Mouse (Mus musculus): ENCODE results near the gene Ptgir. TPM values are rescaled to one million over a fixed set of nuclear protein-coding genes. Genes with fewer than 3 reads are reported as not detected.

Ptgir gene
- polyA plus RNA-seq, 1 experiment: 0.11 TPM

DNA sequence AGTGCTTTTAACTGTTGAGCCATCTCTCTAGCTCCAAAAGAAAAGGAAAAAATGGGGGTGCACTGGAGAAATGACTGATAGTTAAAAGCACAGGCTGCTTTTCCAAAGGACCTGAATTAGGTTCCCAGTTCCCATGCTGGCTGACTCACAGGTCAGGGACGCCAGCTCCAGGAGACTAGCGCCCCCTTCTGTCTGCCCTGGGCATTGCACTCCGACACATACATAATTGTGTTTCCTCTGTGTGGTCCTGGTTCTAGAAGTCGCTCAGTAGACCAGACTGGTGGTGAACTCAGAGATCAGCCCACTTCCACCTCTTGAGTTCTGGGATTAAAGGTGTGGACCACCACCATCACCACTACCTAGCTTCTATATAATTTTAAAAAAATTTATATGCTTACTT, 31.0 kb downstream of the Ptgir start:
- H3K4me3 ChIP-seq (replicated peaks; ENCODE audit: insufficient read depth, low read depth, low read length): no peak overlapping the region
- H3K27ac ChIP-seq (ENCODE audit: insufficient read depth, low read length): no peak overlapping the region
- peak; percentile 39; the same call in 1 of the 2 replicates for TF ChIP-seq CTCF (IDR thresholded peaks at IDR 0.05; ENCODE audit: borderline replicate concordance, insufficient read depth, low read depth, low read length)
- TF ChIP-seq POLR2A (IDR thresholded peaks at IDR 0.05; ENCODE audit: borderline replicate concordance, insufficient read depth, low read length): no peak
- H3K4me1 ChIP-seq (ENCODE audit: control insufficient read depth, insufficient read depth, low read length): peaks cover 4% of the 10 kb centered on the region
- DNase-seq: peak in 1 of 2 experiments; percentile 37
- H3K27me3 ChIP-seq (ENCODE audit: control insufficient read depth, insufficient read depth, low read length): no peaks in the 10 kb centered on the region
- 51% methylated on average over 4 of the region's 4 CpGs for WGBS

DNA sequence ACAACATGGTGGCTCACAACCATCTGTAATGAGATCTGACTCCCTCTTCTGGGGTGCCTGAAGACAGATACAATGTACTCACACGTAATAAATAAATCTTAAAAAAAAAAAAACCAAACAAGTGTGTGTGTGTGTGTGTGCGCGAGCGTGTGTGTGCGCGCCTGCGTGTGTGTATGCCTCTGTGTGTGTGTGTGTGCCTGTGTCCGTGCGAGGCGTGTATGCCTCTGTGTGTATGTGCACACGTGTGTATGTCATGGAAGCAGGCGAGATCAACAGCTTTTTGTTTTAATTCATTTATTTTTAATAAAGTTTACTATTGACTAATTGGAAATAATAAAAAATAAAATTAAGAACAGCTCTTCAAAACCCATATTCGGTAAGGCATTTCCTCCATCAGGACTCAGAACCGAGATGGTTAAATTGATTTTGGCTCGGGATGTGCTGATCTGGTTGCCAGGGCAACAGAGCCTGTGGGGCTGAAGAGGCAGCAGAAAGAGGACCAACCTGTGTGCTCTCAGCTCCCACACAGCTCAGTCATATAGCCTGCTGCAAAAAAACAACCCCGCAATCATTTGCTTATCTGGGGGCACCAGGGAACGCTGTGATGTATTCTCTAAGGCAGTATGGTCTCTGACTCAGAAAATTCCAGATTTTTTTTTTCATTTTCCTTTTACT, 32.0 kb downstream of the Ptgir start:
- 44% methylated on average over 17 of the region's 17 CpGs for WGBS
- Histone ChIP-seq H3K27me3 (ENCODE audit: control insufficient read depth, insufficient read depth, low read length) (no peaks in the 10 kb centered on the region), H3K27ac (ENCODE audit: insufficient read depth, low read length) (no peak overlapping the region), H3K4me1 (ENCODE audit: control insufficient read depth, insufficient read depth, low read length) (peaks cover 4% of the 10 kb centered on the region), H3K4me3 (replicated peaks; ENCODE audit: insufficient read depth, low read depth, low read length) (no peak overlapping the region)
- DNase-seq: peak; percentile 40 to 63
- TF ChIP-seq CTCF (IDR thresholded peaks at IDR 0.05; ENCODE audit: borderline replicate concordance, insufficient read depth, low read depth, low read length) (no peak), POLR2A (IDR thresholded peaks at IDR 0.05; ENCODE audit: borderline replicate concordance, insufficient read depth, low read length) (no peak)

DNA sequence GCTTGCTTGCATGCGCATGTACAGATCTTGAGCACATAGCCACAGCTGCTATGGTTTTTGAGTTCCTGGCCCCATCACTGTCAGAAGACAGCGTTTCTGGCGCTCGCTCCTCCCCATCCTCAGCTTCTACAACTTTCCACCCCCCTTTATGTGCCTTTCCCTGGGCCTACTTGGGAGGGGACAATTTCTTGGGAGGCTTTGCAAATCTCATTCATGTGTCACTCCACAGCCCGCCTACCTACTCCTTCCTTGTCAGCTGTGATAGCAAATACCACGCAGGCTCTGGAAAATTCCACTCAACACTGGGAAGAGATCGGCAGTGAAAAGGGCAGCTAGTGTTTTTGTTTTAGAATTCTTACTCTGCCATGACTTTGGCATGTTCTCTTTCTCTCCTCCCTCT, 34.0 kb downstream of the Ptgir start:
- no peak for DNase-seq
- Histone ChIP-seq H3K4me3 (replicated peaks; ENCODE audit: insufficient read depth, low read depth, low read length) (no peak overlapping the region), H3K27ac (ENCODE audit: insufficient read depth, low read length) (no peak overlapping the region), H3K27me3 (ENCODE audit: control insufficient read depth, insufficient read depth, low read length) (no peaks in the 10 kb centered on the region), H3K4me1 (ENCODE audit: control insufficient read depth, insufficient read depth, low read length) (peaks cover 11% of the 10 kb centered on the region)
- WGBS: 58% methylated on average over 7 of the region's 7 CpGs
- TF ChIP-seq CTCF (IDR thresholded peaks at IDR 0.05; ENCODE audit: borderline replicate concordance, insufficient read depth, low read depth, low read length) (no peak), POLR2A (IDR thresholded peaks at IDR 0.05; ENCODE audit: borderline replicate concordance, insufficient read depth, low read length) (no peak)

DNA sequence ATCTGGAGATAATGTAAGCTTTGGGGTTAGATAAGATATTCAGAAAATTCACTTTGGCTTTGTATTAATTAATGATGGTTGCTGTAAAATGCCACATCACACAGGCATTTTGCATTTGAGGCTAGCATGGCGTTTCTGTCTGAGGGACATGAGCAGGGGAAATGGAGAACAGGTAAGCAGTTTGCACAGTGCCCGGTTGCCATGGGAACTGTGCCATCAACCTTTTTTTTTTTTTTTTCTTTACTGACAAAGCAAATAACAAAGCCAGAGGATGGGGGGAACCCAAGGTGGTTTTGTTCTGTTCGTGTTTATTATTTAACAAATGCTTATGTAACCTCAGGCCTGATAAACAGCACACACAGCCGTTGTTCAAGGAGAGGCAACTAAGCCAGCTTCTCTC, 36.6 kb downstream of the Ptgir start:
- TF ChIP-seq CTCF (IDR thresholded peaks at IDR 0.05; ENCODE audit: borderline replicate concordance, insufficient read depth, low read depth, low read length) (no peak), POLR2A (IDR thresholded peaks at IDR 0.05; ENCODE audit: borderline replicate concordance, insufficient read depth, low read length) (no peak)
- H3K27ac ChIP-seq (ENCODE audit: insufficient read depth, low read length): no peak overlapping the region
- no peak overlapping the region for H3K4me3 ChIP-seq (replicated peaks; ENCODE audit: insufficient read depth, low read depth, low read length)
- H3K4me1 ChIP-seq (ENCODE audit: control insufficient read depth, insufficient read depth, low read length): peaks cover 11% of the 10 kb centered on the region
- no peak for DNase-seq
- WGBS: 36% methylated on average over 4 of the region's 4 CpGs
- H3K27me3 ChIP-seq (ENCODE audit: control insufficient read depth, insufficient read depth, low read length): no peaks in the 10 kb centered on the region

DNA sequence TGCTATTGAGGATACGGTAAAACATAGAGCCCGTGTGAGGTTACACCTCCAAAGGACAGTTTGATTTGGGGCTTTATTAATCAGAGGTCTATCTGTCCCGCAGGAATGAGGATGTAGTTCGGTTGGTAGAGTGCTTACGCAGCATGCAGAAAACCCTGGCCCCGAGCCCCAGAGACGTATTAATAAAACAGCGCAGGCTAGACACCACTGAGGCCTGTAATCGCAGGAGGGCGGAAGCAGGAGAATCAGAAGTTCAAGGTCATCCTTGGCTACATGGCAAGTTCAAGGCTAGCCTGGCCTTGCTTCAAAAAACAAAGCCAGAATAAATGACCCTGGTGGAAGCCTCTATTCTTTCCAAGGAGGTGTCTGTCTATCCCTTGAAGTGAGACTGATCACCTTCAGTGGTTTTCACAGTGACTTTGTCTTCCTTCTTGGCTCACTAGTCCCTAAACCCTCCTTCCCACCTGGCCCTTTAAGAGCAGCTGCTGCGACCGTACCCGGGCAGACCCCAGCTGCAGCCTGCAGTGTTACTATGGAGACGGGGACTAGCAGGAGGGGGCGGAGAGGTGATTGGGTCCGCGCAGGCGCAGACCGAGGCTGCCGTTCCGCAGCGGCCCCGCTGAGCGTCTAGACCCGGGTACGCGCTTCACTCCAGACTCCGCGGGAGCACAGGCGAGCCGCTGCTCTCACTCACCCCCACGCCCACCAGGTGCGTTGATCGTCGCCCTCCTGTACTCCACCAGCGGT, 37.9 kb downstream of the Ptgir start, which contains the start of gene Pnmal2:
Gene Pnmal2, plus strand, starts transcription at position 622 of the 747 bp plus-strand sequence.
- Histone ChIP-seq H3K4me1 (ENCODE audit: control insufficient read depth, insufficient read depth, low read length) (peaks cover 19% of the 10 kb centered on the region; the same call in 1 of the 2 replicates), H3K27me3 (ENCODE audit: control insufficient read depth, insufficient read depth, low read length) (no peaks in the 10 kb centered on the region), H3K27ac (ENCODE audit: insufficient read depth, low read length) (peak within 1 kb of the TSS; percentile 95), H3K4me3 (replicated peaks; ENCODE audit: insufficient read depth, low read depth, low read length) (peak within 1 kb of the TSS; percentile 87)
- peak; percentile 93 to 94 for DNase-seq
- WGBS: 9% methylated on average over 36 of the region's 36 CpGs
- TF ChIP-seq CTCF (IDR thresholded peaks at IDR 0.05; ENCODE audit: borderline replicate concordance, insufficient read depth, low read depth, low read length) (no peak), POLR2A (IDR thresholded peaks at IDR 0.05; ENCODE audit: borderline replicate concordance, insufficient read depth, low read length) (peak; percentile 96)

DNA sequence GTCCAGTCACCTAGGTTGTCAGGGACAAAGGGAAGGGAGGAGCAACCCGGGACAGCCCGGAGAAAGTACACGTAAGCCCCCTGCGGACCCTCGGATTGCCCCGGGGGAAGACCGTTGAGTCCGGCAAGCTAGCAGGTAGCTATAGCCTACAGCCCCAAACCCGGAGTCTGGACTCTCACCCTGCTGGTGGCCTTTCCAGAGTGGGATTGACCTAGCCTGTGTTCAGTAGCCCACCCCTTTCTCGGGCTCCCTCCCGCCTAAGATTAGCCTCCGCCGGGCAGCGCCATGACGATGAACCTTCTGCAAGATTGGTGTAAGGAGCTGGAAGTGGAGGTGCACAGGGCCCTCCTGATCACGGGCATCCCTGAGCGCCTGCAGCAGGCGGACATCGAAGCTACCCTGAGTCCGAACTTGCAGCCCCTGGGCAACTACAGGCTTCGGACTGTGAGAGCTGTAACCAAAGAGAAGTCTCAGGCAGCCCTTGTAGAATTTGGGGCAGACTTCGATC, 38.6 kb downstream of the Ptgir start:
- peaks cover 22% of the 10 kb centered on the region; the same call in 1 of the 2 replicates for H3K4me1 ChIP-seq (ENCODE audit: control insufficient read depth, insufficient read depth, low read length)
- DNase-seq: peak in 1 of 2 experiments; percentile 57
- H3K27ac ChIP-seq (ENCODE audit: insufficient read depth, low read length): peak overlapping the region; percentile 95
- no peaks in the 10 kb centered on the region for H3K27me3 ChIP-seq (ENCODE audit: control insufficient read depth, insufficient read depth, low read length)
- peak overlapping the region; percentile 87 for H3K4me3 ChIP-seq (replicated peaks; ENCODE audit: insufficient read depth, low read depth, low read length)
- TF ChIP-seq CTCF (IDR thresholded peaks at IDR 0.05; ENCODE audit: borderline replicate concordance, insufficient read depth, low read depth, low read length) (no peak), POLR2A (IDR thresholded peaks at IDR 0.05; ENCODE audit: borderline replicate concordance, insufficient read depth, low read length) (no peak)
- WGBS: 1% methylated on average over 22 of the region's 22 CpGs

DNA sequence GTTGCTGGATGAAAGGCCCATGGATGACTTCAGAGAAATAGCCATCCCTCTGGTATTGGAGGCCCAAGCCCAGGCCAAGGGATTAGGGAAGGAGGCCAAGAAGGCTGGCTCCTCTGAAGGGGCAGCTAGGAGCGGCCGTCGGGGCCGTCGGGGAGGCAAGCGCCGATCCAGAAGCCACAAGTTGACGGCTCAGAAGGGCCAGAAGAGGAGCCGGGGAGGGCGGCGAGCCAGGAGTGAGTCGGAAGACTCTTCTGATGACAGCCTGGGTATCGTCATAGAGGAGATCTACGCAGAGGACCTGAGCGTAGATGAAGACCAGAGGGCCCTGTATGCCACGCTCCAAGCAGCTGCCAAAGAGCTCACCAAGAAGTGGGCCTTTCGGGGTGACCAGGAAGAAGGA, 39.1 kb downstream of the Ptgir start:
- TF ChIP-seq CTCF (IDR thresholded peaks at IDR 0.05; ENCODE audit: borderline replicate concordance, insufficient read depth, low read depth, low read length): no peak
- TF ChIP-seq POLR2A (IDR thresholded peaks at IDR 0.05; ENCODE audit: borderline replicate concordance, insufficient read depth, low read length): no peak
- Histone ChIP-seq H3K4me3 (replicated peaks; ENCODE audit: insufficient read depth, low read depth, low read length) (peak overlapping the region; percentile 87), H3K27ac (ENCODE audit: insufficient read depth, low read length) (peak overlapping the region; percentile 95), H3K27me3 (ENCODE audit: control insufficient read depth, insufficient read depth, low read length) (no peaks in the 10 kb centered on the region), H3K4me1 (ENCODE audit: control insufficient read depth, insufficient read depth, low read length) (peaks cover 22% of the 10 kb centered on the region; the same call in 1 of the 2 replicates)
- 8% methylated on average over 17 of the region's 17 CpGs for WGBS
- DNase-seq: peak; percentile 64 to 68
